Mouse (Mus musculus) thymus, adult 2 months (tissue): ENCODE measurements around the gene Qsox1.

ENCODE experiments used
- CTCF ChIP-seq: fragments of 200-500 bp; IDR thresholded peaks from 2 replicates; pipeline ENCODE4 v1.5.1; 2012; ENCODE audit warnings: mild to moderate bottlenecking, control low read depth, low read length, moderate library complexity, borderline replicate concordance; ENCODE audit not compliant: control insufficient read depth, poor library complexity, insufficient read depth; ENCODE audit errors: extremely low read depth
- POLR2A ChIP-seq: fragments of 200-500 bp; IDR thresholded peaks from 2 replicates; pipeline ENCODE4 v1.6.1; 2012; ENCODE audit warnings: mild to moderate bottlenecking, low read length, control low read depth, moderate library complexity; ENCODE audit not compliant: control insufficient read depth, poor library complexity, insufficient read depth; ENCODE audit errors: extremely low read depth

DNA sequence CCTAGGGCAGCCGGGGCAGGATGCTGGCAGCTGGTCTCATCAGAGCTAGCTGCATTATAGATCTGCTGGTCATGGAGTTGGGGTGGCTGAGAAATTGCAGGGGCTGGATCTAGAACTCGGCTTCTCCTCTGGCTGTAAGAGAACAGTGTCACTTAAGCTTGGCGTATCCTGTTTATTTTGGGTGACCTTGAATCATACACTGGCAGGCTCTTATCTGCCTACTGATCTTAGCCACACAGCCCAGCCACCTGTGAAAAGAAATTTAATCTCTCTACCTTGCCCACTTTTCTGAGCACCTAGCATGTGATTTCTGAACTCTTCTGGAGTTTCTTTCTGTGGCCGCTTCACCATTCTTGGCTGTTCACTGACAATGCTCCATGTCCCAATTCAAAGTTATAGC is 30.8 kb upstream of the Qsox1 start:
- TF ChIP-seq CTCF: no peak
- no peak for TF ChIP-seq POLR2A
